ENCODE assay signal across 10 mouse cellular contexts in the genomic region with DNA sequence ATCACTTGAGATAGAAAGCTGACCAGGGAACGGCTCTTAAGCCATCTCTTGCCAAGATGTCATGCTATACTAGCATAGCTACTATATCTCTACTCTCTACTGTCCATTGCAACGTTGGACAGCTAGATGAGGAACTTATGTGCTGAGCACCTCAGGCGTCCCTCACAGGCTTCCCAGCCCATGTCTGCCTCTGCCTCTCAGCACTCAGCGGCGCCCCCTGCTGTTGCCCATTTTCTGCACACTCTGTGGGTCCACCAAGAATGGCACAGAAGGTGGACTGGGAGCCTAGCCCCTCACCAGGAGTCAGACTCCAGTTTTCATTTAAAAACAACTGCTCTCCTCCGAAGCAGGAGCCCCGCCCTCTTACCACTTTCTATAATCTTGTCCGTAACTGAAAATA.
DNase-seq lines count a peak whose midpoint lies in the region; ATAC-seq lines count a peak whose summit lies in the region.
"Had no signal": no experiment of that assay in that cellular context is flagged by ENCODE, and none has a peak within 500 bp of the region (broad histone marks: within the 10 kb centered on the region; RNA-seq: fewer than 3 reads in every experiment).

No protein-coding gene starts in this region.

- ATAC-seq in midbrain, embryonic 16.5 days: no peak

- H3K27me3 ChIP-seq in midbrain, embryonic 16.5 days (ENCODE audit: control insufficient read depth, insufficient read depth, low read depth, low read length): no peaks in the 10 kb centered on the region
- H3K27me3 ChIP-seq: liver, embryonic 15.5 days had no signal

- H3K4me2 ChIP-seq in midbrain, embryonic 16.5 days (ENCODE audit: low read length): no peak overlapping the region
- H3K4me2 ChIP-seq: heart, embryonic 11.5 days; liver, embryonic 15.5 days had no signal

- H3K4me1 ChIP-seq in midbrain, embryonic 16.5 days (ENCODE audit: control insufficient read depth, insufficient read depth, low read length): no peaks in the 10 kb centered on the region
- H3K4me1 ChIP-seq: liver, embryonic 15.5 days had no signal

- no peak overlapping the region for H3K9ac ChIP-seq in midbrain, embryonic 16.5 days (ENCODE audit: low read depth, low read length)
- H3K9ac ChIP-seq: liver, embryonic 15.5 days had no signal

- no peak overlapping the region for H3K27ac ChIP-seq in midbrain, embryonic 16.5 days (ENCODE audit: low read length)
- H3K27ac ChIP-seq: liver, embryonic 15.5 days had no signal

- no peak overlapping the region for H3K4me3 ChIP-seq in midbrain, embryonic 16.5 days (ENCODE audit: low read depth, low read length)
- H3K4me3 ChIP-seq: liver, embryonic 15.5 days had no signal

- peak; percentile 50 for DNase-seq in heart, postnatal 4 days
- DNase-seq in heart, adult 9 months (ENCODE audit: low spot score in 2 of 2): no peak
- peak; percentile 36 for DNase-seq in 416B (ENCODE audit: low read depth)
- peak; percentile 51 for DNase-seq in R1 (ENCODE audit: low read depth, low spot score)
- DNase-seq in lung, postnatal 14 days: peak; percentile 62
- DNase-seq in frontal cortex, adult 2 months (ENCODE audit: extremely low spot score in 1 of 2, low spot score in 1 of 2): no peak
- DNase-seq in ovary, adult 18-20 months (ENCODE audit: low spot score): no peak

- no peaks in the 10 kb centered on the region for H3K9me3 ChIP-seq in midbrain, embryonic 16.5 days (replicated peaks; ENCODE audit: control insufficient read depth, low read length, poor library complexity, severe bottlenecking)
- H3K9me3 ChIP-seq: liver, embryonic 15.5 days had no signal

- no peaks in the 10 kb centered on the region for H3K36me3 ChIP-seq in midbrain, embryonic 16.5 days (ENCODE audit: control insufficient read depth, insufficient read depth, low read length)
- H3K36me3 ChIP-seq: liver, embryonic 15.5 days had no signal

- WGBS in midbrain, embryonic 16.5 days: 75% methylated on average over 8 of the region's 8 CpGs

Comparison
In these comparisons a context has a peak if more than half of its experiments do, and no peak if none do; other contexts are left out.
1. DNase-seq: peak in heart, postnatal 4 days (single experiment), 416B (single experiment), R1 (single experiment) and lung, postnatal 14 days (single experiment); none in heart, adult 9 months (0 of 2), frontal cortex, adult 2 months (0 of 2) and ovary, adult 18-20 months (single experiment).